16 mouse cellular contexts compared by ENCODE assay signal in the genomic region with DNA sequence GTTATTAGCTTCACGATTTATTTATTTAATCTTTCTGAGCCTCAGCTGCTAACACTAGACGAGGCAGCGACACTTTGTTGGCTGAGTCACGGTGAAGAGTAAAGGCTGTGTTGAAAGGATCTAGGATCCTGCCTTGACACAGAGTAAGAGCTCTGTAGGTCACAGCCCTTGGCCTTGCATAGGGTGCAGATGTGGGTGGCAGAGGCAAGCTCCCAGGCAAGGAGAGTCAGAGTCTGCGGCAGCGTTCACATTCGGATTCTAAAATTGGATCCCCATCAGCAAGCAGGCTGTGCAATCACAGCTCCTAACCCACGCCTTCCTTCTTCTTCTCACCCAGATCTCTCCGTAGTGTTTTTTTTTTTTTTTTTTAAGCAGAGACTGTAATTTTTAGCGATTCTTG.
DNase-seq lines count a peak whose midpoint lies in the region; TF ChIP-seq lines count a peak whose summit lies in the region.
"Had no signal": no experiment of that assay in that cellular context is flagged by ENCODE, and none has a peak within 500 bp of the region (broad histone marks: within the 10 kb centered on the region; RNA-seq: fewer than 3 reads in every experiment).

No protein-coding gene starts in this region.

- H3K36me3 ChIP-seq in thymus, adult 2 months (ENCODE audit: control insufficient read depth, insufficient read depth, low read length): no peaks in the 10 kb centered on the region
- H3K36me3 ChIP-seq: embryonic facial prominence, embryonic 10.5 days; hindbrain, embryonic 10.5 days; limb, embryonic 13.5 days had no signal

- no peak for TF ChIP-seq POLR2A in thymus, adult 2 months (IDR thresholded peaks at IDR 0.05; ENCODE audit: control insufficient read depth, extremely low read depth, insufficient read depth, low read length, poor library complexity)

- H3K4me3 ChIP-seq in thymus, adult 2 months (ENCODE audit: control insufficient read depth, insufficient read depth, low read length): no peak overlapping the region
- H3K4me3 ChIP-seq: embryonic facial prominence, embryonic 10.5 days; forebrain, embryonic 13.5 days; hindbrain, embryonic 10.5 days; limb, embryonic 13.5 days had no signal

- no peaks in the 10 kb centered on the region for H3K4me1 ChIP-seq in thymus, adult 2 months (replicated peaks; ENCODE audit: control insufficient read depth, insufficient read depth, low read length)
- H3K4me1 ChIP-seq: embryonic facial prominence, embryonic 10.5 days; forebrain, embryonic 13.5 days; limb, embryonic 13.5 days had no signal

- no peak for TF ChIP-seq CTCF in thymus, adult 2 months (IDR thresholded peaks at IDR 0.05; ENCODE audit: borderline replicate concordance, control insufficient read depth, extremely low read depth, insufficient read depth, low read length, poor library complexity)

- H3K27me3 ChIP-seq in thymus, adult 2 months (ENCODE audit: control insufficient read depth, insufficient read depth, low read length): no peaks in the 10 kb centered on the region
- H3K27me3 ChIP-seq: CH12.LX; forebrain, embryonic 13.5 days; limb, embryonic 13.5 days had no signal

- no peak overlapping the region for H3K27ac ChIP-seq in thymus, adult 2 months (ENCODE audit: control insufficient read depth, insufficient read depth, low read length)
- H3K27ac ChIP-seq: embryonic facial prominence, embryonic 10.5 days; forebrain, embryonic 13.5 days; hindbrain, embryonic 10.5 days; limb, embryonic 13.5 days; macrophage had no signal

- peak; percentile 73 for DNase-seq in left cerebral cortex, adult 11 months (ENCODE audit: low spot score)
- no peak for DNase-seq in left cerebral cortex, postnatal 4 days
- DNase-seq in frontal cortex, postnatal 36 days (ENCODE audit: low spot score in 2 of 2): peak; percentile 67 to 82
- peak; percentile 26 to 42 for DNase-seq in layer of hippocampus, postnatal 36 days
- peak; percentile 36 for DNase-seq in right cerebral cortex, postnatal 14 days
- no peak for DNase-seq in thymus, postnatal 25 days
- DNase-seq in neural tube, embryonic 10.5 days (ENCODE audit: extremely low spot score, low spot score): no peak
- no peak for DNase-seq in thymus, adult 2 months
- DNase-seq: adrenal gland, postnatal 25 days; cerebellum, adult 11-12 months had no signal

- intact Hi-C loops in left cerebral cortex, postnatal 4 days (cut with DNase I): no loop called here

- 97% methylated on average over 10 of the region's 10 CpGs for WGBS in thymus, adult 2 months

Comparison
In these comparisons a context has a peak if more than half of its experiments do, and no peak if none do; other contexts are left out.
1. DNase-seq: peak in left cerebral cortex, adult 11 months (single experiment), frontal cortex, postnatal 36 days (2 of 2), layer of hippocampus, postnatal 36 days (2 of 2) and right cerebral cortex, postnatal 14 days (single experiment); none in left cerebral cortex, postnatal 4 days (single experiment), thymus, postnatal 25 days (single experiment), neural tube, embryonic 10.5 days (single experiment) and thymus, adult 2 months (single experiment).